Mouse (Mus musculus) heart, embryonic 16.5 days (tissue): ENCODE measurements around the gene Yrdc. TPM values are rescaled to one million over a fixed set of nuclear protein-coding genes. Genes with fewer than 3 reads are reported as not detected.

ENCODE experiments used
- ATAC-seq: fragments of 200-750 bp; cut with Nextera tagmentation; replicated peaks from 2 replicates; pipeline ENCODE4 v1.8.0; 2017; ENCODE audit warnings: moderate number of reproducible peaks; ENCODE audit not compliant: insufficient read depth, low FRiP score; ENCODE audit errors: extremely low read depth
- H3K27ac ChIP-seq: fragments of 300-500 bp; sonication (generic); 2 replicates; pipeline ENCODE4 v1.5.1; 2014; ENCODE audit warnings: mild to moderate bottlenecking, low read length, control low read depth, moderate library complexity
- H3K27me3 ChIP-seq: fragments of 300-500 bp; sonication (generic); 2 replicates; pipeline ENCODE4 v1.6.1; 2014; ENCODE audit warnings: low read length, mixed read lengths; ENCODE audit not compliant: control insufficient read depth, insufficient read depth
- H3K36me3 ChIP-seq: fragments of 300-500 bp; sonication (generic); 2 replicates; pipeline ENCODE4 v1.6.1; 2014; ENCODE audit not compliant: control insufficient read depth, insufficient read depth
- H3K4me1 ChIP-seq: fragments of 300-500 bp; sonication (generic); 2 replicates; pipeline ENCODE4 v1.6.1; 2014; ENCODE audit warnings: low read length, mixed read lengths; ENCODE audit not compliant: control insufficient read depth, insufficient read depth
- H3K4me2 ChIP-seq: fragments of 300-500 bp; sonication (generic); 2 replicates; pipeline ENCODE4 v1.6.1; 2014; ENCODE audit warnings: low read depth, mild to moderate bottlenecking, control low read depth, low read length
- H3K4me3 ChIP-seq: fragments of 300-500 bp; sonication (generic); 2 replicates; pipeline ENCODE4 v1.5.1; 2014; ENCODE audit warnings: mild to moderate bottlenecking, control low read depth, low read length
- H3K9ac ChIP-seq: fragments of 300-500 bp; sonication (generic); 2 replicates; pipeline ENCODE4 v1.6.1; 2014; ENCODE audit warnings: low read length, control low read depth
- H3K9me3 ChIP-seq: fragments of 300-500 bp; sonication (generic); replicated peaks from 2 replicates; pipeline ENCODE4 v1.6.1; 2016; ENCODE audit warnings: low read length; ENCODE audit not compliant: control insufficient read depth
- WGBS: fragments of 180-500 bp; shearing (Covaris S2); extraction: QIAGEN DNeasy Blood & Tissue Kit; methylation state at CpG from one replicate; pipeline ENCODE4 v1.1.7; 2014; 5-methylcytosine and 5-hydroxymethylcytosine counted together
- polyA plus RNA-seq: library from polyadenylated mRNA; unstranded; fragments of >200 nt; fragmentation: Nextera tagmentation; extraction: Ambion mirVana; gene quantifications from 2 replicates; pipeline ENCODE4 v1.2.1, GENCODE M21; 2015

Gene Yrdc
- polyA plus RNA-seq, 1 experiment from 2014 or later, result 22.3 TPM

DNA sequence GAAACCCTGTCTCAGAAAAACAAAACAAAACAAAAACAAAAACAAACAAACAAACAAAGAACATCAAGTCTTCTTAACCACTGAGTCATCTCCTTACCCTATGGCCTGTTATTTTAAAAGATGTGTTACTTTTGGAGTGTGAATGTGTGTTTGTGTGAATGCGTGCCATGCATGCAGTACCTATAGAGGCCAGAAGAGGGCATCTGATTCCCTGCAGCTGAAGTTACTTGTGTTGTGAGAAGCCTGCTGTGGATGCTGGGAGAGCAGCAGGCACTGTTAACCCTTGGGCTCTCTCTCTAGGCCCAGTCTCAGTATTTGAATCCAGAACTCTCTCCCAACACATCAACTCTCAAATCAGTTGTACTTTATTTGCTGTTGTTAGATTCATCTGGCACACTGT is 22.2 kb downstream of the Yrdc start:
- 96% methylated on average over 1 of the region's 1 CpGs for WGBS
- Histone ChIP-seq H3K9ac (no peak overlapping the region), H3K4me1 (no peaks in the 10 kb centered on the region), H3K27ac (no peak overlapping the region), H3K27me3 (no peaks in the 10 kb centered on the region), H3K9me3 (peaks cover 4% of the 10 kb centered on the region; the same call in 1 of the 2 replicates), H3K36me3 (no peaks in the 10 kb centered on the region), H3K4me2 (no peak overlapping the region), H3K4me3 (no peak overlapping the region)
- no peak for ATAC-seq

GRCm38 (mm10) chr4:124880599-124880998 is 30.1 kb downstream of the Yrdc start, which contains the start of gene Epha10:
TSS of gene Epha10 (plus strand) at chr4:124880899.
- Histone ChIP-seq H3K27ac (no peak within 1 kb of the TSS), H3K36me3 (no peaks in the 10 kb centered on the region), H3K9ac (no peak within 1 kb of the TSS), H3K4me3 (peak within 1 kb of the TSS; percentile 22), H3K4me2 (peak within 1 kb of the TSS; percentile 44), H3K4me1 (peaks cover 6% of the 10 kb centered on the region; the same call in 1 of the 2 replicates), H3K27me3 (peaks cover 61% of the 10 kb centered on the region), H3K9me3 (peaks cover 4% of the 10 kb centered on the region; the same call in 1 of the 2 replicates)
- ATAC-seq, result no peak
- WGBS, result 6% methylated on average over 11 of the region's 11 CpGs

- H3K4me2 ChIP-seq, result peak overlapping the region; percentile 44
- no peak overlapping the region for H3K27ac ChIP-seq
- peaks cover 6% of the 10 kb centered on the region; the same call in 1 of the 2 replicates for H3K4me1 ChIP-seq
- H3K9me3 ChIP-seq, result peaks cover 4% of the 10 kb centered on the region; the same call in 1 of the 2 replicates
- H3K9ac ChIP-seq, result no peak overlapping the region
- peak overlapping the region; percentile 22 for H3K4me3 ChIP-seq
- WGBS, result under 1% methylated on average over 37 of the region's 37 CpGs
- H3K27me3 ChIP-seq, result peaks cover 70% of the 10 kb centered on the region
- no peak for ATAC-seq
- H3K36me3 ChIP-seq, result no peaks in the 10 kb centered on the region
Measured at GRCm38 (mm10) chr4:124881341-124881908, 30.9 kb downstream of the Yrdc start.

DNA sequence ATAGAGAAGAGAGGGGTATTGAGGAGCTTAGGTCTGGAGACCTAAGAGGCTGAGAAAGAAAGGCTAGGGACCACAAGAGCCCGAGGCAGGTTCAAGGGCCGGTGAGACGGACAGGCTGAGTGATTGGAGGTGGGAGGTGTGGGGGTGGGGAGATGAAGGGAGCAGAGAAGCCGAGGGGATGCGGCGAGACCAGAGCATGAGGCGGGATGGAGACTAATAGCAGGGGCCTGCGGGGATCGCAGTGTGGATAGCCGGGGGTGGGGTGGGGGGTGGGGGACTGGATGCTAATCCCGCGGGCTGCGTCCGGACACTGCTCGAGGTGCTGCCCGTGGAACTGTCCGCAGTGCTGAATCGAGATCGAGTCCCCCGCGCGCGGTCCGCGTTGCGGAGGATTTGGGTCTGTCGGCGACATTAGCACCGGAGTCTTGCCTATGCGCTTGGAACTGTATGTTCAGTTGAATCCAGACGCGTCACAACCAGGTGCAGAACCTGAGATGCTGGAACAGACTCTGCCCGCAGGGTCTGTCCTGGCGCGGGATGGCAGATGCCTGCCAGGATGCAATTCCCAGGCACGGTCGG is 31.8 kb downstream of the Yrdc start:
- H3K4me1 ChIP-seq, result peaks cover 6% of the 10 kb centered on the region; the same call in 1 of the 2 replicates
- H3K4me2 ChIP-seq, result no peak overlapping the region
- 2% methylated on average over 36 of the region's 37 CpGs for WGBS
- no peaks in the 10 kb centered on the region for H3K36me3 ChIP-seq
- ATAC-seq, result no peak
- H3K4me3 ChIP-seq, result no peak overlapping the region
- no peak overlapping the region for H3K27ac ChIP-seq
- no peak overlapping the region for H3K9ac ChIP-seq
- peaks cover 72% of the 10 kb centered on the region for H3K27me3 ChIP-seq
- H3K9me3 ChIP-seq, result peaks cover 4% of the 10 kb centered on the region; the same call in 1 of the 2 replicates

GRCm38 (mm10) chr4:124888702-124889101 is 38.2 kb downstream of the Yrdc start:
- Histone ChIP-seq H3K4me2 (no peak overlapping the region), H3K27me3 (peaks cover 62% of the 10 kb centered on the region), H3K4me3 (no peak overlapping the region), H3K36me3 (no peaks in the 10 kb centered on the region), H3K27ac (no peak overlapping the region), H3K9me3 (no peaks in the 10 kb centered on the region), H3K4me1 (no peaks in the 10 kb centered on the region), H3K9ac (no peak overlapping the region)
- 68% methylated on average over 7 of the region's 7 CpGs for WGBS
- ATAC-seq, result no peak

- H3K4me2 ChIP-seq, result no peak overlapping the region
- ATAC-seq, result no peak
- 85% methylated on average over 2 of the region's 2 CpGs for WGBS
- H3K9ac ChIP-seq, result no peak overlapping the region
- no peak overlapping the region for H3K4me3 ChIP-seq
- H3K4me1 ChIP-seq, result no peaks in the 10 kb centered on the region
- no peaks in the 10 kb centered on the region for H3K36me3 ChIP-seq
- no peaks in the 10 kb centered on the region for H3K9me3 ChIP-seq
- H3K27me3 ChIP-seq, result peaks cover 64% of the 10 kb centered on the region
- H3K27ac ChIP-seq, result no peak overlapping the region
Measured at GRCm38 (mm10) chr4:124889935-124890334, 39.5 kb downstream of the Yrdc start.

DNA sequence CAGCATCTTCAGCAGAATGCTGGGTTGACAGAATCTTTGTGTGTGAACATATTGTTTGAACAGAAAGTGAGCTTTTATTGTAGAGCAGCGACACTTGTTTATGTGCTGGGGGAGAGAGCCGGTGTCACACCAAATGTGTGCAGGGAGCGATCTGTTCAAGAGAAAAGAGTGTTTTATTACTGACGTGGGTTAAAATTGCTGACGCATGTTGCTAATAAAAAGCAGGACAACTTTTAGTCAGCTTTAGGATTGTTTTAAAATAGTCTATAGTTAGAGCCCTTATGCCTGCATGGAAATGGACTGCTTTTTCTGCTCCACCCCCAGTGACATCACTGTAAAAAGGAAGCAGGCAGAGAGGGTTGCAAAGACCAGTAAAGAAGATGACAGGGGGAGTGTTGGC is 40.4 kb downstream of the Yrdc start:
- Histone ChIP-seq H3K9me3 (no peaks in the 10 kb centered on the region), H3K27ac (no peak overlapping the region), H3K4me2 (no peak overlapping the region), H3K9ac (no peak overlapping the region), H3K4me1 (no peaks in the 10 kb centered on the region), H3K36me3 (no peaks in the 10 kb centered on the region), H3K4me3 (no peak overlapping the region), H3K27me3 (peaks cover 68% of the 10 kb centered on the region)
- WGBS, result 76% methylated on average over 5 of the region's 5 CpGs
- no peak for ATAC-seq

GRCm38 (mm10) chr4:124893769-124894168 is 43.3 kb downstream of the Yrdc start:
- Histone ChIP-seq H3K9ac (no peak overlapping the region), H3K27ac (no peak overlapping the region), H3K27me3 (peaks cover 64% of the 10 kb centered on the region), H3K4me1 (no peaks in the 10 kb centered on the region), H3K4me2 (no peak overlapping the region), H3K9me3 (no peaks in the 10 kb centered on the region), H3K36me3 (no peaks in the 10 kb centered on the region), H3K4me3 (no peak overlapping the region)
- ATAC-seq, result no peak
- 38% methylated on average over 6 of the region's 6 CpGs for WGBS
